Mouse (Mus musculus) heart, embryonic 10.5 days (tissue): Measurements from ENCODE around the gene Abhd13. TPM values are rescaled to one million over a fixed set of nuclear protein-coding genes. Genes with fewer than 3 reads are reported as not detected.

Source experiments
- polyA plus RNA-seq: library from polyadenylated mRNA; unstranded; fragments of >200 nt; fragmentation: Nextera tagmentation; extraction: Ambion mirVana; gene quantifications from 2 replicates; pipeline ENCODE4 v1.2.1, GENCODE M21; 2016

Abhd13 gene
- polyA plus RNA-seq, 1 experiment from 2014 or later, result 14.2 TPM

Other genes with a start within 250 kb of the Abhd13 start
- gene Fam155a, start 206.5 kb upstream of the Abhd13 start, polyA plus RNA-seq, result 0.11 and 0.15 TPM in 2 replicates
- gene Gm10217, start 113.5 kb upstream of the Abhd13 start, polyA plus RNA-seq, result not detected in 2 replicates
- 5.5 and 5.8 TPM in 2 replicates for gene Lig4, start within 50 bp of the Abhd13 start, polyA plus RNA-seq
- gene Tnfsf13b, start 28.8 kb downstream of the Abhd13 start, polyA plus RNA-seq, result 0.10 TPM in 1 of 2 replicates, not detected in the other
- 2.2 and 4.6 TPM in 2 replicates for gene Myo16, start 176.2 kb downstream of the Abhd13 start, polyA plus RNA-seq